Mouse (Mus musculus): ENCODE data around the gene Fut2. TPM values are rescaled to one million over a fixed set of nuclear protein-coding genes. Genes with fewer than 3 reads are reported as not detected.

The Fut2 gene
- polyA plus RNA-seq, 1 experiment, result not detected

- H3K4me3 ChIP-seq (ENCODE audit: insufficient read depth, low read length), result no peak overlapping the region
- H3K4me1 ChIP-seq (ENCODE audit: control insufficient read depth, insufficient read depth, low read length), result peaks cover 8% of the 10 kb centered on the region
- TF ChIP-seq CTCF (IDR thresholded peaks at IDR 0.05; ENCODE audit: borderline replicate concordance, insufficient read depth, low read length) (no peak), POLR2A (IDR thresholded peaks at IDR 0.05; ENCODE audit: low read depth, low read length) (peak; percentile 34; the same call in 1 of the 2 replicates)
- no peak overlapping the region for H3K27ac ChIP-seq (ENCODE audit: insufficient read depth, low read length)
These were observed 43.6 kb upstream of the Fut2 start for GRCm38 (mm10) chr7:45709677-45710355.

GRCm38 (mm10) chr7:45709036-45709435, 42.8 kb upstream of the Fut2 start:
- H3K27ac ChIP-seq (ENCODE audit: insufficient read depth, low read length), result no peak overlapping the region
- H3K4me1 ChIP-seq (ENCODE audit: control insufficient read depth, insufficient read depth, low read length), result peaks cover 8% of the 10 kb centered on the region
- H3K4me3 ChIP-seq (ENCODE audit: insufficient read depth, low read length), result no peak overlapping the region
- TF ChIP-seq POLR2A (IDR thresholded peaks at IDR 0.05; ENCODE audit: low read depth, low read length) (peak; percentile 32; the same call in 1 of the 2 replicates), CTCF (IDR thresholded peaks at IDR 0.05; ENCODE audit: borderline replicate concordance, insufficient read depth, low read length) (no peak)

DNA sequence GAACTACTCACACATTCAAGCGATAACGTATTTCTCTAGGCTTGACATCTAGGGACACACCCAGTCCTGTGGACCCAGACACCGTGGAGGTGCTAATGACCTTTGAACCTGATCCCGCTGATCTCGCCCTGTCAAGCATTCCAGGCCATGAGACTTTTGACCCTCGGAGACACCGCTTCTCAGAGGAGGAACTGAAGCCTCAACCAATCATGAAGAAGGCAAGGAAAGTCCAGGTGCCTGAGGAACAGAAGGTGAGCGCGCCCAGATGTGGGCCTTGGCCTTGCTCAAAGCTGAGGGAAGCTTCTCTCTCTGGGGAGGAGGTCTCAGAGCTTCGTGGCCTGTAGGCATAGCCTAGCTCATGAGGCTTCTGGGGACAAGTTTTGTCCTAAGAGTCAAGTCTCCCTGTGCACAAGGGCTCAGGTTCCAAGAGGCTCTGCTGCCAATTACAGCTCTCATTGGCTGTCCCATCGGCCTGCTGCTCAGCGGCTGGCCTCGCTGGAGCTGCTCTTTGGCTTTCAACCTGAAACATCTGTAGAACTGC, 42.1 kb upstream of the Fut2 start:
- Histone ChIP-seq H3K4me1 (ENCODE audit: control insufficient read depth, insufficient read depth, low read length) (peaks cover 8% of the 10 kb centered on the region), H3K27ac (ENCODE audit: insufficient read depth, low read length) (peak overlapping the region; percentile 84), H3K4me3 (ENCODE audit: insufficient read depth, low read length) (no peak overlapping the region)
- TF ChIP-seq CTCF (IDR thresholded peaks at IDR 0.05; ENCODE audit: borderline replicate concordance, insufficient read depth, low read length) (no peak), POLR2A (IDR thresholded peaks at IDR 0.05; ENCODE audit: low read depth, low read length) (no peak)

GRCm38 (mm10) chr7:45707375-45707967, 41.3 kb upstream of the Fut2 start:
- H3K4me3 ChIP-seq (ENCODE audit: insufficient read depth, low read length), result peak overlapping the region; percentile 15
- peak; percentile 61 for TF ChIP-seq POLR2A (IDR thresholded peaks at IDR 0.05; ENCODE audit: low read depth, low read length)
- no peak for TF ChIP-seq CTCF (IDR thresholded peaks at IDR 0.05; ENCODE audit: borderline replicate concordance, insufficient read depth, low read length)
- peaks cover 8% of the 10 kb centered on the region for H3K4me1 ChIP-seq (ENCODE audit: control insufficient read depth, insufficient read depth, low read length)
- H3K27ac ChIP-seq (ENCODE audit: insufficient read depth, low read length), result peak overlapping the region; percentile 93

- TF ChIP-seq POLR2A (IDR thresholded peaks at IDR 0.05; ENCODE audit: low read depth, low read length) (peak; percentile 20), CTCF (IDR thresholded peaks at IDR 0.05; ENCODE audit: borderline replicate concordance, insufficient read depth, low read length) (no peak)
- peak overlapping the region; percentile 93 for H3K27ac ChIP-seq (ENCODE audit: insufficient read depth, low read length)
- H3K4me3 ChIP-seq (ENCODE audit: insufficient read depth, low read length), result peak overlapping the region; percentile 61
- H3K4me1 ChIP-seq (ENCODE audit: control insufficient read depth, insufficient read depth, low read length), result peaks cover 8% of the 10 kb centered on the region
These were observed 40.6 kb upstream of the Fut2 start for GRCm38 (mm10) chr7:45706721-45707241.

- peak; percentile 44 for TF ChIP-seq POLR2A (IDR thresholded peaks at IDR 0.05; ENCODE audit: low read depth, low read length)
- TF ChIP-seq CTCF (IDR thresholded peaks at IDR 0.05; ENCODE audit: borderline replicate concordance, insufficient read depth, low read length), result no peak
- Histone ChIP-seq H3K27ac (ENCODE audit: insufficient read depth, low read length) (peak overlapping the region; percentile 70), H3K4me1 (ENCODE audit: control insufficient read depth, insufficient read depth, low read length) (peaks cover 8% of the 10 kb centered on the region), H3K4me3 (ENCODE audit: insufficient read depth, low read length) (peak overlapping the region; percentile 61)
These were observed 39.7 kb upstream of the Fut2 start for GRCm38 (mm10) chr7:45705873-45706281.

DNA sequence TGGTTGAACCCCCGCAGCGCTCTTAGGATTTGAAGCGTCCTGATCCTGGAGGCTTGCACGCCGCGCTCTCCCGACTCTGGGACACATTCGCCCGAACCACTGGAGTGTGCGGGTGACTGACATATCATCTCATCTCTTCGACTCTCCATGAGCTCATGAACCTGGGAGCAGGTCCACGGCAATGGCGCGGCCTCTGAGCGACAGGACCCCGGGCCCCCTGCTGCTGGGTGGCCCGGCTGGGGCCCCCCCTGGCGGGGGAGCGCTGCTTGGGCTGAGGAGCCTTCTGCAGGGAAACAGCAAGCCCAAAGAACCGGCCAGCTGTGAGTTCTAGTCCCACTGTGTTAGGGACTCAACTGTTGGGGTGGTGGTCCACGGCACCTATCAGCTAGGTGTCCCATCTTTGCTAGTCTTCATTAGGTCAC, 39.3 kb upstream of the Fut2 start:
- Histone ChIP-seq H3K27ac (ENCODE audit: insufficient read depth, low read length) (peak overlapping the region; percentile 68), H3K4me1 (ENCODE audit: control insufficient read depth, insufficient read depth, low read length) (peaks cover 9% of the 10 kb centered on the region)

GRCm38 (mm10) chr7:45704730-45705442, 38.7 kb upstream of the Fut2 start, which contains the start of gene Dbp:
Gene Dbp, plus strand, starts transcription at chr7:45705088.
- Histone ChIP-seq H3K4me3 (ENCODE audit: insufficient read depth, low read length) (peak within 1 kb of the TSS; percentile 61), H3K27ac (ENCODE audit: insufficient read depth, low read length) (peak within 1 kb of the TSS; percentile 68), H3K4me1 (ENCODE audit: control insufficient read depth, insufficient read depth, low read length) (peaks cover 11% of the 10 kb centered on the region)
- TF ChIP-seq POLR2A (IDR thresholded peaks at IDR 0.05; ENCODE audit: low read depth, low read length), result no peak
- TF ChIP-seq CTCF (IDR thresholded peaks at IDR 0.05; ENCODE audit: borderline replicate concordance, insufficient read depth, low read length), result no peak

More for the DNA sequence above, 39.3 kb upstream of the Fut2 start:
- TF ChIP-seq CTCF (IDR thresholded peaks at IDR 0.05; ENCODE audit: borderline replicate concordance, insufficient read depth, low read length), result no peak
- no peak for TF ChIP-seq POLR2A (IDR thresholded peaks at IDR 0.05; ENCODE audit: low read depth, low read length)
- H3K4me3 ChIP-seq (ENCODE audit: insufficient read depth, low read length), result peak overlapping the region; percentile 61

DNA sequence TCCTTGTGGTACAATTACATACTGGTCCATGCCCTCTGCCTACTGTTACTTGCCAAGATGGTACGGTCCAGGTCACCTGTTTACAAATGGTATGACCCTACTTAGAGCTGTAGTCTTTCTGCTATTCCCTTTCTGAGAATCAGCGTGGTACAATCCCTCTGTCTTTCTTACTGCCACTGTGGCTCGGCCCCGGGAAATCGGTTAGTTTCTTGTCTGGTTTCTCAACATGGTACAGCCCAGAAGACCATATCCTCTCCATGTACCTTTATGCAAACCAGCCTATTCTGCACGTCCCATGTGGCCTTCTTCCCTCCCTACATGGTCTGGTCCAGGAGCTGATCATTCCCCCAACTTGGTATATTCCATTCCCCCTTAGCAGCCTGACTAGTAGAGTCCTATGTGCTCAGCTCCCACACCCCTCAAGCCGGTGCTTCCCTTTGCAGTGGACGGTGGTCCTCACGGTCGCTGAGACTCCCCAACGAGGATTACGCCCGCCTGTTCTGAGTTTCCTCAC, 37.9 kb upstream of the Fut2 start:
- no peak for TF ChIP-seq CTCF (IDR thresholded peaks at IDR 0.05; ENCODE audit: borderline replicate concordance, insufficient read depth, low read length)
- TF ChIP-seq POLR2A (IDR thresholded peaks at IDR 0.05; ENCODE audit: low read depth, low read length), result peak; percentile 69
- Histone ChIP-seq H3K4me1 (ENCODE audit: control insufficient read depth, insufficient read depth, low read length) (peaks cover 11% of the 10 kb centered on the region), H3K27ac (ENCODE audit: insufficient read depth, low read length) (no peak overlapping the region; the same call in 1 of the 2 replicates), H3K4me3 (ENCODE audit: insufficient read depth, low read length) (peak overlapping the region; percentile 30)
